Mouse (Mus musculus) kidney, adult 8-10 months (tissue): ENCODE measurements around the gene Hbp1.

Source experiments
- DNase-seq, 2 experiments: peaks; one replicate each; pipeline ENCODE4 v3.0.0; 2022

Hbp1 gene

GRCm38 (mm10) chr12:31905696-31906551 lies 44.4 kb downstream of the Hbp1 start:
- DNase-seq = no peak

- DNase-seq = no peak
Observed at GRCm38 (mm10) chr12:31900391-31900914, 49.9 kb downstream of the Hbp1 start.

GRCm38 (mm10) chr12:31897456-31897855 lies 52.9 kb downstream of the Hbp1 start:
- DNase-seq = no peak

GRCm38 (mm10) chr12:31896986-31897385 lies 53.3 kb downstream of the Hbp1 start:
- DNase-seq = no peak

- no peak for DNase-seq
Observed at GRCm38 (mm10) chr12:31896295-31896694, 54.0 kb downstream of the Hbp1 start.

GRCm38 (mm10) chr12:31895888-31896287 lies 54.4 kb downstream of the Hbp1 start:
- DNase-seq = no peak

- DNase-seq = no peak
Observed at GRCm38 (mm10) chr12:31895095-31895734, 55.1 kb downstream of the Hbp1 start.

GRCm38 (mm10) chr12:31892771-31893170 lies 57.6 kb downstream of the Hbp1 start:
- no peak for DNase-seq

GRCm38 (mm10) chr12:31892079-31892478 lies 58.3 kb downstream of the Hbp1 start:
- DNase-seq = no peak

- DNase-seq = no peak
Observed at GRCm38 (mm10) chr12:31890685-31891084, 59.6 kb downstream of the Hbp1 start.

GRCm38 (mm10) chr12:31885844-31886606 lies 64.3 kb downstream of the Hbp1 start:
- no peak for DNase-seq

- no peak for DNase-seq
Observed at GRCm38 (mm10) chr12:31885084-31885483, 65.3 kb downstream of the Hbp1 start.

GRCm38 (mm10) chr12:31884365-31884764 lies 66.0 kb downstream of the Hbp1 start:
- no peak for DNase-seq

GRCm38 (mm10) chr12:31882736-31883135 lies 67.6 kb downstream of the Hbp1 start:
- no peak for DNase-seq

- no peak for DNase-seq
Observed at GRCm38 (mm10) chr12:31876775-31877174, 73.6 kb downstream of the Hbp1 start.
